ENCODE assay signal across 17 mouse cellular contexts in genomic region chr2:129413488-129413887, GRCm38 (mm10). TPM values are rescaled to one million over a fixed set of nuclear protein-coding genes. Genes with fewer than 3 reads are reported as not detected.
DNase-seq lines count a peak whose midpoint lies in the region; ATAC-seq and TF ChIP-seq lines count a peak whose summit lies in the region.
"Had no signal": no experiment of that assay in that cellular context is flagged by ENCODE, and none has a peak within 500 bp of the region (broad histone marks: within the 10 kb centered on the region; RNA-seq: fewer than 3 reads in every experiment).

No protein-coding gene starts in this region.

- H3K4me3 ChIP-seq in MEL (ENCODE audit: control insufficient read depth in 1 of 2, insufficient read depth in 1 of 2, low read depth in 2 of 2, low read length in 2 of 2), result no peak overlapping the region
- H3K4me3 ChIP-seq: embryonic facial prominence, embryonic 12.5 days; hindbrain, embryonic 13.5 days; liver, embryonic 15.5 days had no signal

- peak in 1 of 2 experiments; percentile 22; a peak in 1 of 4 replicates for TF ChIP-seq EP300 in MEL (IDR thresholded peaks at IDR 0.05; ENCODE audit: low read depth in 1 of 2, low read length in 2 of 2)

- TF ChIP-seq CTCF in MEL (IDR thresholded peaks at IDR 0.05 in 2 of 3, conservative IDR thresholded peaks at IDR 0.05 in 1 of 3; ENCODE audit: control insufficient read depth in 1 of 3, insufficient read depth in 1 of 3, low read depth in 2 of 3, low read length in 3 of 3, poor library complexity in 1 of 3, severe bottlenecking in 1 of 3), result no peak

- ATAC-seq in hematopoietic stem cell, adult 5-6 weeks (replicated peaks in 1 of 2; ENCODE audit: insufficient read depth in 1 of 2, low FRiP score in 2 of 2, low TSS enrichment in 1 of 2, low read depth in 1 of 2, poor library complexity in 2 of 2, severe bottlenecking in 2 of 2), result peak; percentile 53 to 75; a peak in 3 of 4 replicates

- H3K36me3 ChIP-seq in MEL (ENCODE audit: control insufficient read depth in 1 of 2, insufficient read depth in 2 of 2, low read length in 2 of 2), result peaks cover 0 to 7% of the 10 kb centered on the region in 2 experiments; a peak in 2 of 4 replicates
- H3K36me3 ChIP-seq: embryonic facial prominence, embryonic 12.5 days; hindbrain, embryonic 13.5 days; liver, embryonic 15.5 days had no signal

- H3K4me1 ChIP-seq in MEL (ENCODE audit: control insufficient read depth in 1 of 2, insufficient read depth in 2 of 2, low read length in 2 of 2), result peaks cover 0 to 11% of the 10 kb centered on the region in 2 experiments; a peak in 2 of 4 replicates
- H3K4me1 ChIP-seq: embryonic facial prominence, embryonic 12.5 days; hindbrain, embryonic 13.5 days had no signal

- DNase-seq in right cerebral cortex, postnatal 25 days, result peak; percentile 21
- DNase-seq in right cerebral cortex, postnatal 4 days, result no peak
- DNase-seq in MEL (ENCODE audit: low read depth, low spot score), result peak; percentile 35
- DNase-seq in thymus, postnatal 25 days, result peak; percentile 8
- no peak for DNase-seq in cerebellum, postnatal 14 days
- DNase-seq in embryo, embryonic 11 days, result no peak
- DNase-seq: adrenal gland, postnatal 36 days; gastrocnemius, postnatal 14 days; left cerebral cortex, postnatal 4 days; lung, postnatal 14 days; retina, postnatal 1 day had no signal

- no peaks in the 10 kb centered on the region for H3K9me3 ChIP-seq in MEL (replicated peaks; ENCODE audit: insufficient read depth, low read length)
- H3K9me3 ChIP-seq: embryonic facial prominence, embryonic 12.5 days; hindbrain, embryonic 13.5 days; liver, embryonic 15.5 days had no signal

- H3K27me3 ChIP-seq in MEL (ENCODE audit: control insufficient read depth in 1 of 2, insufficient read depth in 2 of 2, low read length in 2 of 2), result no peaks in the 10 kb centered on the region
- H3K27me3 ChIP-seq: embryonic facial prominence, embryonic 12.5 days; hindbrain, embryonic 13.5 days; liver, embryonic 15.5 days had no signal

- H3K9ac ChIP-seq in MEL (ENCODE audit: control insufficient read depth, low read depth, low read length, poor library complexity, severe bottlenecking), result no peak overlapping the region
- H3K9ac ChIP-seq: embryonic facial prominence, embryonic 12.5 days; hindbrain, embryonic 13.5 days; liver, embryonic 15.5 days had no signal

- H3K79me2 ChIP-seq in MEL (ENCODE audit: control insufficient read depth, insufficient read depth, low read length, poor library complexity), result no peaks in the 10 kb centered on the region

- no peak for TF ChIP-seq POLR2A in MEL (IDR thresholded peaks at IDR 0.05; ENCODE audit: control insufficient read depth in 1 of 2, insufficient read depth in 1 of 2, low read depth in 1 of 2, low read length in 2 of 2, poor library complexity in 1 of 2)

- no peak overlapping the region for H3K27ac ChIP-seq in MEL (ENCODE audit: control insufficient read depth, low read depth, low read length)
- H3K27ac ChIP-seq: embryonic facial prominence, embryonic 12.5 days; hindbrain, embryonic 13.5 days; liver, embryonic 15.5 days had no signal

- no peak for TF ChIP-seq RAD21 in MEL (IDR thresholded peaks at IDR 0.05; ENCODE audit: low read depth, low read length)

TF ChIP-seq in MEL, 35 proteins besides CTCF, POLR2A, EP300 and RAD21:
- peak; percentile 67 for TF ChIP-seq TCF12 (IDR thresholded peaks at IDR 0.05; ENCODE audit: low read depth, low read length)
- no peak for TF ChIP-seq ZKSCAN1 (IDR thresholded peaks at IDR 0.05; ENCODE audit: low read depth, low read length)
- peak; percentile 59 for TF ChIP-seq ETS1 (IDR thresholded peaks at IDR 0.05; ENCODE audit: low read depth, low read length)

RNA-seq across cellular contexts. Expression of gene Il1b, which starts 42.5 kb away (rescaled TPM):
- total RNA-seq in MEL (2012; rRNA removed), result 0.12 and 0.20 TPM in 2 replicates
- polyA plus RNA-seq in MEL (2012; ENCODE audit: insufficient read depth in 1 of 2, insufficient read length in 2 of 2, low read depth in 1 of 2, low replicate concordance in 2 of 2, missing spikeins in 1 of 2), result under 1 TPM in 1 of 2 experiments, not detected in 1; 0.26 TPM
- 3.0 and 14.1 TPM in 2 replicates for total RNA-seq in hematopoietic stem cell, adult 5-6 weeks (2017)
- total RNA-seq: gastrocnemius, postnatal 14 days; layer of hippocampus, adult 18-20 months had no signal
- polyA plus RNA-seq: embryonic facial prominence, embryonic 12.5 days; hindbrain, embryonic 13.5 days; midbrain, embryonic 11.5 days had no signal

Comparison
In these comparisons a context has a peak if more than half of its experiments do, and no peak if none do; other contexts are left out.
1. DNase-seq: peak in right cerebral cortex, postnatal 25 days (single experiment), MEL (single experiment) and thymus, postnatal 25 days (single experiment); none in right cerebral cortex, postnatal 4 days (single experiment), cerebellum, postnatal 14 days (0 of 2) and embryo, embryonic 11 days (single experiment).